Mouse (Mus musculus): ENCODE results near the gene Gm28308. TPM values are rescaled to one million over a fixed set of nuclear protein-coding genes. Genes with fewer than 3 reads are reported as not detected.

Gene Gm28308
- polyA plus RNA-seq, 1 experiment: not detected

GRCm38 (mm10) chr6:52190410-52190809 lies 22.7 kb downstream of the Gm28308 start:
- no peak for TF ChIP-seq POLR2A (IDR thresholded peaks at IDR 0.05; ENCODE audit: borderline replicate concordance, insufficient read depth, low read length)
- no peak for TF ChIP-seq CTCF (IDR thresholded peaks at IDR 0.05; ENCODE audit: borderline replicate concordance, insufficient read depth, low read depth, low read length)
- no peak for DNase-seq
- H3K4me1 ChIP-seq (ENCODE audit: control insufficient read depth, insufficient read depth, low read length): no peaks in the 10 kb centered on the region
- H3K27ac ChIP-seq (ENCODE audit: insufficient read depth, low read length): no peak overlapping the region
- no peak overlapping the region for H3K4me3 ChIP-seq (replicated peaks; ENCODE audit: insufficient read depth, low read depth, low read length)
- WGBS: 3% methylated on average over 23 of the region's 23 CpGs
- peaks cover 18% of the 10 kb centered on the region; the same call in 1 of the 2 replicates for H3K27me3 ChIP-seq (ENCODE audit: control insufficient read depth, insufficient read depth, low read length)

GRCm38 (mm10) chr6:52189909-52190308 lies 23.2 kb downstream of the Gm28308 start:
- TF ChIP-seq POLR2A (IDR thresholded peaks at IDR 0.05; ENCODE audit: borderline replicate concordance, insufficient read depth, low read length): no peak
- no peak for TF ChIP-seq CTCF (IDR thresholded peaks at IDR 0.05; ENCODE audit: borderline replicate concordance, insufficient read depth, low read depth, low read length)
- 9% methylated on average over 8 of the region's 8 CpGs for WGBS
- Histone ChIP-seq H3K4me1 (ENCODE audit: control insufficient read depth, insufficient read depth, low read length) (no peaks in the 10 kb centered on the region), H3K27ac (ENCODE audit: insufficient read depth, low read length) (no peak overlapping the region), H3K4me3 (replicated peaks; ENCODE audit: insufficient read depth, low read depth, low read length) (no peak overlapping the region), H3K27me3 (ENCODE audit: control insufficient read depth, insufficient read depth, low read length) (peaks cover 19% of the 10 kb centered on the region; the same call in 1 of the 2 replicates)
- DNase-seq: no peak

DNA sequence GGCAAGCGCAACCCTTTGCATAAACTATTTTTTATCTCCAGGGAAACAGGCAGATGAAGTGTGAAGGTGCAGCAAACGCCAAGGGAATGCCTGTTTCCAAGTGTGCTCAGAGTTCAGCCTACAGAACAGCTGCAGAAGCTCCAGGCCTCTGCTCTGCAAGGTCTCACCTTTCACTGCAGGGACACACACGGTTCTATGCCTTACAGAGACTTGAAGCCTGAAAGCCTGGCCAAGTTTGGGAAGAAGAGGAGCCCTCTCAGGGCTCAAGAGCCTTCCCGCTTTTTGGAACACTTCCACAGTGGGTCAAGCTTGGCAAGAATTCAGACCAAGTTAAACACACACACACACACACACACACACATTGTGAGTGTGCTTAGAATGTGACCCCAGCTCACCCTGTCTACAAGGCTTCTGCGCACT lies 24.0 kb downstream of the Gm28308 start:
- 14% methylated on average over 5 of the region's 5 CpGs for WGBS
- Histone ChIP-seq H3K4me3 (replicated peaks; ENCODE audit: insufficient read depth, low read depth, low read length) (no peak overlapping the region), H3K27ac (ENCODE audit: insufficient read depth, low read length) (no peak overlapping the region), H3K27me3 (ENCODE audit: control insufficient read depth, insufficient read depth, low read length) (peaks cover 19% of the 10 kb centered on the region; the same call in 1 of the 2 replicates), H3K4me1 (ENCODE audit: control insufficient read depth, insufficient read depth, low read length) (no peaks in the 10 kb centered on the region)
- no peak for DNase-seq
- no peak for TF ChIP-seq CTCF (IDR thresholded peaks at IDR 0.05; ENCODE audit: borderline replicate concordance, insufficient read depth, low read depth, low read length)
- no peak for TF ChIP-seq POLR2A (IDR thresholded peaks at IDR 0.05; ENCODE audit: borderline replicate concordance, insufficient read depth, low read length)

- H3K4me1 ChIP-seq (ENCODE audit: control insufficient read depth, insufficient read depth, low read length): no peaks in the 10 kb centered on the region
- no peak overlapping the region for H3K27ac ChIP-seq (ENCODE audit: insufficient read depth, low read length)
- TF ChIP-seq CTCF (IDR thresholded peaks at IDR 0.05; ENCODE audit: borderline replicate concordance, insufficient read depth, low read depth, low read length): no peak
- TF ChIP-seq POLR2A (IDR thresholded peaks at IDR 0.05; ENCODE audit: borderline replicate concordance, insufficient read depth, low read length): no peak
- DNase-seq: no peak
- peaks cover 14% of the 10 kb centered on the region; the same call in 1 of the 2 replicates for H3K27me3 ChIP-seq (ENCODE audit: control insufficient read depth, insufficient read depth, low read length)
- 11% methylated on average over 1 of the region's 1 CpGs for WGBS
- no peak overlapping the region for H3K4me3 ChIP-seq (replicated peaks; ENCODE audit: insufficient read depth, low read depth, low read length)
These were observed 26.6 kb downstream of the Gm28308 start for GRCm38 (mm10) chr6:52186500-52186899.

- no peak for DNase-seq
- Histone ChIP-seq H3K4me1 (ENCODE audit: control insufficient read depth, insufficient read depth, low read length) (no peaks in the 10 kb centered on the region), H3K27ac (ENCODE audit: insufficient read depth, low read length) (no peak overlapping the region), H3K4me3 (replicated peaks; ENCODE audit: insufficient read depth, low read depth, low read length) (no peak overlapping the region), H3K27me3 (ENCODE audit: control insufficient read depth, insufficient read depth, low read length) (peaks cover 7% of the 10 kb centered on the region; the same call in 1 of the 2 replicates)
- WGBS: 10% methylated on average over 3 of the region's 3 CpGs
- no peak for TF ChIP-seq CTCF (IDR thresholded peaks at IDR 0.05; ENCODE audit: borderline replicate concordance, insufficient read depth, low read depth, low read length)
- no peak for TF ChIP-seq POLR2A (IDR thresholded peaks at IDR 0.05; ENCODE audit: borderline replicate concordance, insufficient read depth, low read length)
These were observed 27.3 kb downstream of the Gm28308 start for GRCm38 (mm10) chr6:52185834-52186233.

- DNase-seq: no peak
- WGBS: 2% methylated on average over 19 of the region's 19 CpGs
- Histone ChIP-seq H3K4me1 (ENCODE audit: control insufficient read depth, insufficient read depth, low read length) (no peaks in the 10 kb centered on the region), H3K27ac (ENCODE audit: insufficient read depth, low read length) (no peak overlapping the region), H3K4me3 (replicated peaks; ENCODE audit: insufficient read depth, low read depth, low read length) (no peak overlapping the region), H3K27me3 (ENCODE audit: control insufficient read depth, insufficient read depth, low read length) (peaks cover 8% of the 10 kb centered on the region; the same call in 1 of the 2 replicates)
- TF ChIP-seq CTCF (IDR thresholded peaks at IDR 0.05; ENCODE audit: borderline replicate concordance, insufficient read depth, low read depth, low read length): no peak
- no peak for TF ChIP-seq POLR2A (IDR thresholded peaks at IDR 0.05; ENCODE audit: borderline replicate concordance, insufficient read depth, low read length)
These were observed 27.9 kb downstream of the Gm28308 start for GRCm38 (mm10) chr6:52185222-52185621.

GRCm38 (mm10) chr6:52184668-52185067 lies 28.5 kb downstream of the Gm28308 start:
- H3K4me3 ChIP-seq (replicated peaks; ENCODE audit: insufficient read depth, low read depth, low read length): no peak overlapping the region
- peaks cover 7% of the 10 kb centered on the region; the same call in 1 of the 2 replicates for H3K27me3 ChIP-seq (ENCODE audit: control insufficient read depth, insufficient read depth, low read length)
- H3K27ac ChIP-seq (ENCODE audit: insufficient read depth, low read length): no peak overlapping the region
- TF ChIP-seq POLR2A (IDR thresholded peaks at IDR 0.05; ENCODE audit: borderline replicate concordance, insufficient read depth, low read length): no peak
- TF ChIP-seq CTCF (IDR thresholded peaks at IDR 0.05; ENCODE audit: borderline replicate concordance, insufficient read depth, low read depth, low read length): no peak
- no peak for DNase-seq
- H3K4me1 ChIP-seq (ENCODE audit: control insufficient read depth, insufficient read depth, low read length): no peaks in the 10 kb centered on the region
- 3% methylated on average over 6 of the region's 6 CpGs for WGBS

DNA sequence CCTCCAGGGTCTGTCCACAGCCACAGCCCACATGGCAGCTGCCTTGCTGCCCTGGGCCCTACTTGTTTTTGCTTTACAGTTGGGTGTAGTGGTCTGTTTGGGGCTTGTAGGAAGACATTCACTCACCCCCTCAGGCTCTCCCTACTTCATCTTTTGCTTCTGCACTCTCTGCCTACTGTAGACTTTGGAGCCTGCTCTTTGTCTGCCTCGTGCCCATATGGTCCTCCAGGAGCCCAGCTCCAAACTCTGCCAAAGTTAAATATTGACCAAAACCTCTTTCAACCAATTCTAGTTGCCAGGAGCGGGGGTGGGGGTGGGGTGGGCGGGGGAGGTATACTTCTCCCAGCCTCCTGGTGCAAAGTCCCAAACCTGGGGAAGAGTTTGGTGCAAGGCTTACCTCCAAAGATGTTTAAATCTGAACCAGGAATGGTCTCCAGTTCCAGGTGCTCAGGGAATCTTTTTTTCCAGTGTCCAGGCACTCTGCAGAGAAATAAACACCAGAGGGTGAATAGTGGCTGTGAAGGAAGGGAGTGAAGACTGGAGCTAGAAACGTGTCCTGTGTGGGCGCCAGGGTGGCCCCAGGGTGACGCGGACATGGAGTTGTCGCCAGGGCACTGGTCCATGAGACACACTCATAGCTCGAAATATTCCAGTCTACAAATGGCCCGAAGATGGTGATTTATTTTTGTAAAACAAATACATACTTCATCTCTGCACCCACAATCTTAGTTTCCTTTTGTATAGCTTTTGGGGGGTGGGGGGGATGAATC lies 29.6 kb downstream of the Gm28308 start:
- Histone ChIP-seq H3K27me3 (ENCODE audit: control insufficient read depth, insufficient read depth, low read length) (peaks cover 7% of the 10 kb centered on the region; the same call in 1 of the 2 replicates), H3K4me1 (ENCODE audit: control insufficient read depth, insufficient read depth, low read length) (no peaks in the 10 kb centered on the region), H3K27ac (ENCODE audit: insufficient read depth, low read length) (no peak overlapping the region), H3K4me3 (replicated peaks; ENCODE audit: insufficient read depth, low read depth, low read length) (no peak overlapping the region)
- WGBS: 9% methylated on average over 10 of the region's 10 CpGs
- no peak for DNase-seq
- TF ChIP-seq CTCF (IDR thresholded peaks at IDR 0.05; ENCODE audit: borderline replicate concordance, insufficient read depth, low read depth, low read length) (no peak), POLR2A (IDR thresholded peaks at IDR 0.05; ENCODE audit: borderline replicate concordance, insufficient read depth, low read length) (no peak)

Data from cerebellum, adult 2 months (tissue).